21 mouse cellular contexts compared by ENCODE assay signal in the genomic region with DNA sequence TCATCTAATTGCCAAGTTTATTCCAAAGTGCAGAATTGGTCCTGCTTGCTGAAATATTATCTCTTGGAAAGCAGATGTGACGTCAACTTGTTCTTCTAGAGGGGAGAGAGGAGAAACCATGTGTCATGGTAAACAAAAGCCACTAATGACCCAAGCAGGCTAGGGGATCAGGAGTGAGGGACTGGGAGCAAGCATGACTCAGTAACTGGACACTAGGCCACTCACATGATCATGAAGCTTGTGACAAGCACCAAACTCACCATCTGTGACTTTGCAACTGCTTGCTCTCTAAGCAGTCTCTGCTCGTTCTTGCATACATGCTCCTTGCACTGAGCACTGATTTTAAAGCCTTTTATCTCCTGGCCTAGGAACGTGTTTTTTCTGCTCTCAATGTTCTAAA.
DNase-seq lines count a peak whose midpoint lies in the region; ATAC-seq and TF ChIP-seq lines count a peak whose summit lies in the region.
"Had no signal": no experiment of that assay in that cellular context is flagged by ENCODE, and none has a peak within 500 bp of the region (broad histone marks: within the 10 kb centered on the region; RNA-seq: fewer than 3 reads in every experiment).

No protein-coding gene starts in this region.

- CTCF ChIA-PET in Patski (lab: Charles Lee): interaction anchor here (0.7 kb wide), 1 partner anchor 9 kb away, joined by 3 read pairs; no protein-coding TSS in a partner anchor

- no peaks in the 10 kb centered on the region for H3K9me3 ChIP-seq in kidney, embryonic 14.5 days (ENCODE audit: control insufficient read depth, low read length)
- H3K9me3 ChIP-seq: forebrain, embryonic 10.5 days; forebrain, embryonic 13.5 days had no signal

- no peak overlapping the region for H3K4me3 ChIP-seq in kidney, embryonic 14.5 days (ENCODE audit: low read length)
- no peak overlapping the region for H3K4me3 ChIP-seq in layer of hippocampus, adult 2 months
- H3K4me3 ChIP-seq: forebrain, embryonic 10.5 days; forebrain, embryonic 13.5 days had no signal

- no peaks in the 10 kb centered on the region for H3K36me3 ChIP-seq in kidney, embryonic 14.5 days (ENCODE audit: control insufficient read depth, insufficient read depth, low read length)
- H3K36me3 ChIP-seq: forebrain, embryonic 10.5 days had no signal

- no peak for DNase-seq in kidney, postnatal 25 days
- DNase-seq in layer of hippocampus, adult 2 months (ENCODE audit: low spot score in 2 of 2): no peak
- no peak for DNase-seq in layer of hippocampus, adult 9-10 months (ENCODE audit: low spot score)
- peak; percentile 35 for DNase-seq in Patski (ENCODE audit: low read depth, low spot score)
- DNase-seq in gastrocnemius, postnatal 10 days: no peak
- DNase-seq: adrenal gland, postnatal 10 days; adrenal gland, postnatal 36 days; cerebellum, adult 18-20 months; cerebellum, adult 9-10 months; cerebellum, postnatal 14 days; gastrocnemius, postnatal 14 days had no signal

- in situ Hi-C loops in Patski (cut with MboI; ENCODE audit: low pct_unique_long_range_greater_than_20kb): no loop called here

- POLR2A ChIA-PET in Patski (lab: Charles Lee): no interaction called here

- ATAC-seq in kidney, embryonic 14.5 days (ENCODE audit: low FRiP score, low TSS enrichment): peak; percentile 49; the same call in 1 of the 2 replicates
- peak; percentile 62 for ATAC-seq in Patski
- no peak for ATAC-seq in megakaryocyte-erythroid progenitor cell, adult 5-6 weeks (replicated peaks; ENCODE audit: low FRiP score, low TSS enrichment, poor library complexity, severe bottlenecking)
- ATAC-seq: activated CD4-positive, CD25-positive, alpha-beta regulatory T cell, adult 4 months; CD4-positive, CD25-positive, alpha-beta regulatory T cell, adult 4 months; forebrain, embryonic 13.5 days; forebrain, embryonic 16.5 days; hindbrain, postnatal 0 days had no signal

- H3K4me1 ChIP-seq in kidney, embryonic 14.5 days (ENCODE audit: control insufficient read depth, insufficient read depth, low read length): no peaks in the 10 kb centered on the region
- H3K4me1 ChIP-seq: forebrain, embryonic 13.5 days had no signal

- no peak overlapping the region for H3K9ac ChIP-seq in kidney, embryonic 14.5 days (ENCODE audit: low read depth, low read length)
- H3K9ac ChIP-seq: forebrain, embryonic 13.5 days; hindbrain, embryonic 14.5 days had no signal

- H3K27ac ChIP-seq in kidney, embryonic 14.5 days (ENCODE audit: low read depth, low read length): no peak overlapping the region
- peak overlapping the region; percentile 28; the same call in 1 of the 2 replicates for H3K27ac ChIP-seq in layer of hippocampus, adult 2 months
- H3K27ac ChIP-seq: forebrain, embryonic 10.5 days; forebrain, embryonic 13.5 days; hindbrain, embryonic 14.5 days; hindbrain, postnatal 0 days had no signal

- no peaks in the 10 kb centered on the region for H3K27me3 ChIP-seq in kidney, embryonic 14.5 days (ENCODE audit: control insufficient read depth, insufficient read depth, low read length)
- no peaks in the 10 kb centered on the region for H3K27me3 ChIP-seq in Patski
- H3K27me3 ChIP-seq: forebrain, embryonic 13.5 days had no signal

- H3K4me2 ChIP-seq in kidney, embryonic 14.5 days (replicated peaks; ENCODE audit: low read depth, low read length): no peak overlapping the region
- H3K4me2 ChIP-seq: forebrain, embryonic 13.5 days; heart, embryonic 11.5 days; hindbrain, embryonic 14.5 days had no signal

- no peak for TF ChIP-seq CTCF in layer of hippocampus, adult 2 months (conservative IDR thresholded peaks at IDR 0.05)
- no peak for TF ChIP-seq CTCF in Patski (IDR thresholded peaks at IDR 0.05)

- 37% methylated on average over 3 of the region's 3 CpGs for WGBS in kidney, embryonic 14.5 days
